Mouse (Mus musculus) duodenum, adult 2 months (tissue): ENCODE results near the gene Fam43b. TPM values are rescaled to one million over a fixed set of nuclear protein-coding genes. Genes with fewer than 3 reads are reported as not detected.

Source experiments
- polyA plus RNA-seq: library from polyadenylated mRNA; depleted of rRNA; stranded (reverse); fragments of >200 nt; gene quantifications from 2 replicates; pipeline ENCODE4 v1.2.3, GENCODE M21; 2012; ENCODE audit warnings: low replicate concordance; rRNA removed

Gene Fam43b
- polyA plus RNA-seq, result 0.04 TPM in 1 of 2 replicates, not detected in the other

DNA sequence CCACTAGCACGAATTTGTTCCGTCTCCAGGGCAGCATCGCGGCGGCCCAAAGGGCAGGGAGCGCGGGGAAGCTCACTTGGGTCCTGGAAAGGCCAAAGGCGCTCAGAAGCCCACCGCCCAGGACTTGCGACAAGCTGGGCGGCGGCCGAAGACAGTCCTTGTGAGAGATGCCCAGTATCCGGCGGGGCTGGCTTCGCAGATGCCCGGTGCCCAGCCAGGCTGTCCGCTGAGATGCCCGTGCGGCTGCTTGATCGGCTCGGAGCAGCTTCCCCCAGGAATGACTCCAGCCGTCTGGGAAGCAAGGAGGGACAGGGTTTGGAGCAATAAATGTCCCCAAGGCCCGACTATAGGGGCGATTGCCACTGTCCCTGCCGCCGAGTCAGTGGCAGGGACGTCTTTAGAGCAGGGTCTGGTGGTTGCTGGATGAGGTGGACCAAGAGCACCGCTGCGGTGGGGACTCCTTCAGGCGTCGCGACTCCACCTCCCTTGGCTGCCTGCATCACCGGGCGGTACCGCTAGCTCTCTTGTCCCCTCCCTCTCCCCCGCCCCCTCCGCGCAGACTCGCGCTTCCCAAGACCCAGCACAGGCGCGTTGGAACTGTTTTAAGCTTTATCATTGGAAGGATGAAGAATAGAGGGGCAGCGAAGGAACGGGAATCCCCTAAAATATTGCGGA is at the start of gene Fam43b:
TSS of gene Fam43b (minus strand) at position 558 of the 675 bp plus-strand sequence.

DNA sequence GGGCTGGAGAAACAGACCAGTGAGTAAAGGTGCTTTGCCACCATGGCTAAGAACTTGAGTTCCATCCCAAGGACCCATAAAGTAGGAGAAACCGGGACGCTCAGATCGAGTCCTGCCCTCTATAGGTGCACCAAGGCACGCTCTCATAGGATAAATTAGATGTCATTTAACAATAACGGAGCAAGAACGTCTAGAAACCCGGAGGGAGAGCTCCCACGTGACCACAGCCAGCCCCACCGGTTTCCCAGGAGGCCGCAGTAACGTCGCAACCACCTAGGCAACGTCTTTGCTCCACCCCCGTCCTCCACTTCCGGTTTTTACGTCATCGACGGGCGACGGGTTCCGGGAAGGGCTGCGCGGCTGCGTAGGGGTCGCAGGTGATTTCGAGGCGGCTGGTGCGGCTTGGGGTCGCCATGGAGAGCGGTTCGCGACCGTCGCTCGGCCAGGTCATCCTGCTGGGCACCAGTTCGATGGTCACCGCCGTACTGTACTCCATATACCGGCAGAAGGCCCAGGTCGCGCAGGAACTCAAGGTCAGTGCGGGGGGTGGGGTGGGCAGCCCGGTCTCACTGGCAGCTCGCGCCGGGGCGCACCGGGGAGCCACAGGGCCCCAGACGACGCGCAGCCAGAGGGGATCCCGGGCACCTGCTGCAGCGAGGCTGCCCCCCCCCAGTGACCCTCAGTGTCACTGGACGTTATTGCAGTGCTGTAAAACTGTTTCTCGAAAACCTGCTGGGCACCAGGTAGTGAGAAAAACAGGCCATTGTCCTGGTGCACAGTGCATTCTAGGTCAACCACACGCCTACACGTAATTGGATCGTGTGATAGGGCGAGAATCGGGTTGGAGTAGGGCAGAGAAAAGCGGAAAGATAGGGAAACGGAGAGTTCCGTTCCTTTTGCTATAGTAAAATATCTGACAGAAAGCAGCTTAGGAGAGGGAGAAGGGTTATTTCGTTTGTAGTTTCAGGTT is 38.3 kb upstream of the Fam43b start, which contains the start of gene Mul1:
TSS of gene Mul1 (plus strand) at position 325 of the 970 bp plus-strand sequence.

DNA sequence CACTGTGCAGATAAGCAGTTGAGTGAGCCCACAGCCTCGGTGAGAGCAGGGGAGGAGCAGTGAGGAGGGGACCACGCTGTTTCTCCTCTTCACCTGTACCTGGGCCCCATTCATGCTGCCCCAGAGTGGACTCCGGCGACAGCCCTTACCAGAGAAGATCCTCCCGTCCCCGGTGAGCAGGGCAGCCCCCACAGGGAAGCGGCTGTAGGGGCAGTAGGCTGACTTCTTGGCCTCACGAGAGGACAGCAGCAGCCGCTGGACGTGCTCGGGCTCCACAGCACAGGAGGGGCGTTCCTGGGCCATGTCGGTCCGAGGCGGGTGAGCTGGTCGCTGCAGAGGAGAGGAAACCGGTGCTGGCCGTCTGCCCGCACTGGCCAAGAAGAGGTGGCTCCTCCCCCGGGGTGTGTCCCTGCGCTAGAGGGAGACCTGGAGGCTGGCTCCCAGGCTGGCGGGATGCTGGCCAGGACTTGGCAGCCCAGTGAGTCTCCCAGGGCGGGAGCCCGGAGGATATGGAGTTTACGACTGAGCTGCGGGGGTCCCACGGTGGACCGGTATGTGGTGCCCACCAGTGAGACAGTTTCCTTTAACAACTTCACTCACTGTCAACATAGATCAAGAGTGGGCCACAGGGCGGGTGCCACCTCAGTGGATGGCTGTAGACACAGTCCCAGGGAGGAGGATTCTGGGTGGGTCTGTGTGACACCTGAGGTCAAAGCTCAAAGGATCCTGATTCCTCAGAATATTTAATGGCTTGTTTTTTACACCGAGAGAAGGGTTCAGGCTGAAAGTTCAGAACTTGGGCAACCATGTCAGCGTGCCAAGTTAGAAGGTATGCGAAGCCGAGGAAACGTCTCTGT is 28.5 kb downstream of the Fam43b start, which contains the start of gene Cda:
TSS of gene Cda (minus strand) at position 352 of the 857 bp plus-strand sequence.

Other genes starting within 250 kb of the Fam43b start
- 16.3 and 16.8 TPM in 2 replicates for gene Hp1bp3, start 180.2 kb downstream of the Fam43b start, polyA plus RNA-seq
- gene Sh2d5, start 146.1 kb downstream of the Fam43b start, polyA plus RNA-seq, result 0.65 and 0.89 TPM in 2 replicates
- gene Kif17, start 146.1 kb downstream of the Fam43b start, polyA plus RNA-seq, result 0.13 and 0.26 TPM in 2 replicates
- 277 and 359 TPM in 2 replicates for gene Ddost, start 91.8 kb downstream of the Fam43b start, polyA plus RNA-seq
- 108 and 186 TPM in 2 replicates for gene Pink1, start 70.2 kb downstream of the Fam43b start, polyA plus RNA-seq
- gene Cda, start 28.5 kb downstream of the Fam43b start, polyA plus RNA-seq, result 576 and 630 TPM in 2 replicates
- 27.5 and 34.9 TPM in 2 replicates for gene Mul1, start 38.1 kb upstream of the Fam43b start, polyA plus RNA-seq
- gene Camk2n1, start 57.8 kb upstream of the Fam43b start, polyA plus RNA-seq, result 42.9 and 126 TPM in 2 replicates
- 0.06 TPM in 1 of 2 replicates, not detected in the other for gene Vwa5b1, start 239.4 kb upstream of the Fam43b start, polyA plus RNA-seq